Mouse (Mus musculus) thymus, postnatal 25 days (tissue): ENCODE measurements around the gene Rnls.
A peak's percentile ranks its signal among the peaks of the same experiment; 100 is the strongest.

Experiments used
- DNase-seq: peaks from one replicate; pipeline ENCODE4 v3.0.0; 2022

Rnls gene

GRCm38 (mm10) chr19:33101093-33102007 lies 290.7 kb downstream of the Rnls start:
- DNase-seq: peak; percentile 76

GRCm38 (mm10) chr19:33100598-33100997 lies 291.5 kb downstream of the Rnls start:
- DNase-seq: no peak

GRCm38 (mm10) chr19:33100031-33100430 lies 292.1 kb downstream of the Rnls start:
- DNase-seq: peak; percentile 31

- DNase-seq: no peak
Observed at GRCm38 (mm10) chr19:33099201-33099788, 292.8 kb downstream of the Rnls start.

GRCm38 (mm10) chr19:33097691-33098090 lies 294.4 kb downstream of the Rnls start:
- no peak for DNase-seq

GRCm38 (mm10) chr19:33096581-33096980 lies 295.5 kb downstream of the Rnls start:
- no peak for DNase-seq

- DNase-seq: no peak
Observed at GRCm38 (mm10) chr19:33092575-33092974, 299.5 kb downstream of the Rnls start.

GRCm38 (mm10) chr19:33091324-33091723 lies 300.8 kb downstream of the Rnls start:
- DNase-seq: no peak

- DNase-seq: no peak
Observed at GRCm38 (mm10) chr19:33088868-33089267, 303.2 kb downstream of the Rnls start.

- peak; percentile 27 for DNase-seq
Observed at GRCm38 (mm10) chr19:33087961-33088360, 304.1 kb downstream of the Rnls start.
